Mouse (Mus musculus) olfactory bulb, adult 2 months (tissue): ENCODE results near the gene 1700028P14Rik. TPM values are rescaled to one million over a fixed set of nuclear protein-coding genes. Genes with fewer than 3 reads are reported as not detected.

Experiments
- H3K27ac ChIP-seq: fragments of 200-500 bp; 2 replicates; pipeline ENCODE4 v1.5.1; 2012; ENCODE audit warnings: low read depth, low read length; ENCODE audit not compliant: insufficient read depth
- H3K4me1 ChIP-seq: fragments of 200-500 bp; 2 replicates; pipeline ENCODE4 v1.6.1; 2012; ENCODE audit warnings: low read length; ENCODE audit not compliant: control insufficient read depth, insufficient read depth
- H3K4me3 ChIP-seq: fragments of 200-500 bp; 2 replicates; pipeline ENCODE4 v1.5.1; 2012; ENCODE audit warnings: mild to moderate bottlenecking, low read depth, low read length, moderate library complexity; ENCODE audit not compliant: insufficient read depth
- CTCF ChIP-seq: fragments of 200-500 bp; IDR thresholded peaks from 2 replicates; pipeline ENCODE4 v1.5.1; 2012; ENCODE audit warnings: low read depth, mild to moderate bottlenecking, low read length, moderate library complexity; ENCODE audit not compliant: insufficient read depth
- POLR2A ChIP-seq: fragments of 200-500 bp; IDR thresholded peaks from 2 replicates; pipeline ENCODE4 v1.6.1; 2012; ENCODE audit warnings: mild to moderate bottlenecking, low read depth, low read length, moderate library complexity; ENCODE audit not compliant: insufficient read depth
- WGBS: fragments of 180-500 bp; shearing (Covaris S2); methylation state at CpG from one replicate; pipeline ENCODE4 v1.1.7; 2018; 5-methylcytosine and 5-hydroxymethylcytosine counted together
- polyA plus RNA-seq: library from polyadenylated mRNA; stranded (reverse); fragments of >200 nt; gene quantifications from 2 replicates; pipeline ENCODE4 v1.2.4, GENCODE M21; 2012; ENCODE audit warnings: low replicate concordance; ENCODE audit not compliant: missing spikeins, insufficient read depth, insufficient read length

The 1700028P14Rik gene
- polyA plus RNA-seq, 1 experiment = not detected

DNA sequence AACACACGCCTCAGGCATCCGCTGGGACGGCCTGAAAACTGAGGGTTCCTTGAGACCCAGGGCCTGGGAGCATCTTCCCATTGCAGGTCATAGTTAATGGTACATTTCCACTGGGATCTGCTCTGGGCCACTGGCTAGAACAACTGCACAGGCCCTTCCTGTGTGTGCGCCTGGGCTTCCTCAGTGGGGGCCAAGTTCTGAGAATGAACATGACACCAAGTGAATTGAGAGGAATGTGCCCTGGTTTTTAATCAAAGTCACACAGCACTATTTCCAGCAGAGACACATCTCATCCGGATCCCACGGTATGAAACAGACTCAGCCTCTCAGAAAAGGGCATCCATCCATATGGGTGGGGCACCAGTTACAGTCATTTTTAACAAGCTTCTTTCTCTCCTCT is 90.6 kb downstream of the 1700028P14Rik start:
- Histone ChIP-seq H3K27ac (no peak overlapping the region), H3K4me3 (no peak overlapping the region), H3K4me1 (no peaks in the 10 kb centered on the region; the same call in 1 of the 2 replicates)
- 92% methylated on average over 6 of the region's 6 CpGs for WGBS
- TF ChIP-seq CTCF (no peak), POLR2A (no peak)

DNA sequence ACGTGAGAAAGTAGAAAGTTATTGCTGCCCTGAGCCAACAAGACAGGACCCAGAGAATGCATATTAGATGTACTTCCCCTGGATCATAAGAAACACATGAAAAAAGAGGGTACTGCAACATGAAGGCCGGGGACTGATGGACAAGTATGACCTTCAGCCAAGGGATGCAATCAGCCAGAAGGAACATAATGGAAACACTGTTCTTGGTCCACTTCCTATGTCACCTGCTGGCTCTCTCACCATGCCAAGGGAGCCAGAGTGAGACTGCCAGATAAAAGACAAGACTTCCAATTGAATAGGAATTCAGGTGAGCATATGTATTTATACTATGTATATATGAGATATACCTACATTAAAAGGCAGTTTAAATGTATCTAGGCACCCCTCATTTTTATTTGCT is 99.2 kb downstream of the 1700028P14Rik start:
- no peaks in the 10 kb centered on the region for H3K4me1 ChIP-seq
- no peak overlapping the region for H3K27ac ChIP-seq
- WGBS = 65% methylated on average over 2 of the region's 2 CpGs
- H3K4me3 ChIP-seq = no peak overlapping the region
- TF ChIP-seq CTCF (no peak), POLR2A (no peak)

DNA sequence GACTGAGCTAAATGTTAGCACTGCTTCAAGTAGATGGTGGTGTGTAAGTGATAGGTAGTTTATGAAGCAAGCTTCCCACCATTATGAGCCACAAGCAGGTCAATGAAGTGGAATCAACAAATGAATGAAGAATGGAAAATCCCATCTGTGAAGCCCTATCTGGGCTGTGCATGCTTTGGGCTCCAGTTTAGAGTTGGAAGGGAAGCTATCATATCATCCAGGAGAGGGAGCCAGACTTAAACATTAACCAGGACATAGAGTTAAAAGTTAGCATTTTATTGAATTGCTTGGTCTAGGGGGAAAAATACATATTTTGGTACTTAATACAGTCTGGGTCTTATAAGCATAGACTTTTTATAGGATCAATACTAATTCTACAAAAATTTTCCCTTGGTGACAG is 107.0 kb downstream of the 1700028P14Rik start:
- Histone ChIP-seq H3K27ac (no peak overlapping the region), H3K4me1 (no peaks in the 10 kb centered on the region), H3K4me3 (no peak overlapping the region)
- TF ChIP-seq POLR2A (no peak), CTCF (no peak)

DNA sequence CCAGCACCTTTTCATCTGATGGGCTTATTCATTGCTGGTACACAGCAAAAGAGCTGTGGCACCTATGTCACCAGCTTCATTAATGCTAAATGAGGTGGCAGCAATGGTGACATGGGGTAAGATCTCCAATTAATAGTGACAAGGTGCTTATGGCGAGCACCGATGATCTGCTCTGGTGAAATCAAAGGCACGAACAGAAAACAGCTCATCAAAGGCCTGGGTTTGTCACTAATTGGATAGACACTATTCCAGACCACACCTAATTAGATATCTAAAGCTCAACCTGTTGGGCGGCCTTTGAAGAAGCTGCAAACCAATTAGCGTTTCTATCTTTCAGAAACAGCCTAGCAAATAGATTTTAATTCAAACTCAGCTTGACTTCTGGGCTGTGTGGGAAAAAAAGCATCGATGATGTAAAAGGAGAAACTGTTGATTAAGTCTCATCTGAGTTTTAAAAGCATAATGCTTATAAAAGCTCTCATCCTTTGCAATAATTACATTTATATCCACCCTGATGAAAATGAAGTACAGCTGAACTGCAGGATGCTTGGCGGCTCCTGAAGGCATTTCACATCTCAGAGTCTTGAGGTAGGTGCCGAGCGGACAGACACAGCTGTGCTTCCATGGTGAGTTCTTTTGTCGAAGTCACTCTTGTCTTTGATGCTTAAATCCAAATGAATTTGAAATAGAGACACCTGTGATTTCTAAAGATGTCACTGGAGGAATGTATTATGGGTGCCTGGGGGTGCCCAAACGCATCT is 109.2 kb downstream of the 1700028P14Rik start:
- TF ChIP-seq POLR2A = no peak
- no peak for TF ChIP-seq CTCF
- Histone ChIP-seq H3K27ac (no peak overlapping the region), H3K4me3 (no peak overlapping the region), H3K4me1 (no peaks in the 10 kb centered on the region)
- WGBS = 78% methylated on average over 11 of the region's 11 CpGs

DNA sequence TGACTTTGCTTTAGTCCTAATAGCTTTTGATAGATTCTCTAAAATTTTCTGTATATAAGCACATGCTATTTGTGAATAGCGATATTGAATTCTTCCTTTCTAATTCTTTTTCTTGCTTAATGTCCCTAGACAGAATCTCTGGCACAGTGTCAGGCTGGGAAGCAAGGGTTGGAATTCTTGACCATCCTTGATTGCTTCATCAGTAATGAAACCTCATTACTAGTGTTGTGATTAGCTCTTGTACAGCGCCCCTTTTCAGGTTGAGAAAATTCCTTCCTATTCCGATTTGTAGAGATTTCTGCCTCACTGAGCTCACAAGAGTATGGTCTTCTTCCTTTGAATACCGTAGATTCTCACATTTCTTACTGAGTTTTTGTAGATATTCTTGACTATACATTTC is 109.9 kb downstream of the 1700028P14Rik start:
- TF ChIP-seq CTCF (no peak), POLR2A (no peak)
- Histone ChIP-seq H3K27ac (no peak overlapping the region), H3K4me3 (no peak overlapping the region), H3K4me1 (no peaks in the 10 kb centered on the region)
- WGBS = 89% methylated on average over 4 of the region's 4 CpGs

DNA sequence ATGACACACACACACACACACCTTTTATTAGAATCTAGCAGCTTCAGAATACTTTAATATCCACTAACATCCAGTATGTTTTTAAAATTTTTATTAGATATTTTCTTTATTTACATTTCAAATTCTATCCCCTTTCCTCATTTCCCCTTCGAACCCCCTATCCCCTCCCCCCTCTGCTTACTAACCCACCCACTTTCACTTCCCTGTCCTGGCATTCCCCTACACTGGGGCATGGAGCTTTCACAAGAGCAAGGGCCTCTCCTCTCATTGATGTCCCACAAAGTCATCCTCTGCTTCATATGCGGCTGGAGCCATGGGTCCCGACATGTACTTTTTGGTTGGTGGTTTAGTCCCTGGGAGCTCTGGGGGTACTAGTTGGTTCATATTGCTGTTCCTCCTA is 116.9 kb downstream of the 1700028P14Rik start:
- 96% methylated on average over 3 of the region's 3 CpGs for WGBS
- no peak overlapping the region for H3K27ac ChIP-seq
- TF ChIP-seq CTCF (no peak), POLR2A (no peak)
- no peaks in the 10 kb centered on the region for H3K4me1 ChIP-seq
- H3K4me3 ChIP-seq = no peak overlapping the region

DNA sequence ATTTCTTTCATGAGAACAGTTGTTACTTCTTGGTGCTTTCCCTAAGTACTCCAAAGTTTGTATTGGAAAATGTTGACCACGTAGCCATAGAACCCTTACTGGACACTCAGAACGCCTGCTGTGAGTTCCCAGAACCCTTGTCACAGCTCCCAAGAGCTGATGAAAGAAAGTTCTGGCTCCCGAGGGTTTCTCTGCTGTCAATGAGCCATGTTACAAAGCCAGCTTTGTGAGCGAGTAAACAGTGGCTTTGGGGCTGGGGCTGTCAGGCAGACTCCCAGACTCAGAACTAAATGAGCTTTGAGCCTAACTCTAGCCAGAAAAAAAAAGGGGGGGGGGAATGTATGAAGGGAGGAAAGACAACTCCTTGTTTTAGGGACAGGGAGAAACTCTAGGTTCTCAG is 120.7 kb downstream of the 1700028P14Rik start:
- no peaks in the 10 kb centered on the region for H3K4me1 ChIP-seq
- 25% methylated on average over 4 of the region's 4 CpGs for WGBS
- H3K27ac ChIP-seq = no peak overlapping the region
- no peak overlapping the region for H3K4me3 ChIP-seq
- TF ChIP-seq POLR2A (no peak), CTCF (no peak)

DNA sequence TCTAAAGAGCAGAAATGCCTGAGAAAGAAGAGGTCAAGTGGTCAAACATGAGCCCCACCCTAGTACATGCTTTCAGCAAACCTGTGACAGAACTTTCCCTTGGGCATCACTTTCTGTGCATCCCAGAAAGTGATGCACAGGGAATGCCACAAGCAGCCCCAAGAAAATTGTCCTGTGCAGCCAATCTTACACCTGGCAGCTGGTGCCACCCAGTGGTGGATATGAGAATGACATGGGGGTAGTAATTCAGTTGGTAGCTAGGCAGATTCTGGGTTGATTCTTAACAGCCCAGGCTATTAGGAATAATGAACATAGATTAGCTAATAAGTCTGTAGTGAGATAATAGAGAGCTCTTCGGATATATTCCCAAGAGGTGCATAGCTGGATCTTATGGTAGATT is 128.9 kb downstream of the 1700028P14Rik start:
- H3K4me1 ChIP-seq = no peaks in the 10 kb centered on the region
- no peak for TF ChIP-seq POLR2A
- TF ChIP-seq CTCF = 0 out of 2 replicates have a peak, but pooled peaks have one; percentile 26
- 14% methylated on average over 1 of the region's 1 CpGs for WGBS
- no peak overlapping the region for H3K27ac ChIP-seq
- H3K4me3 ChIP-seq = no peak overlapping the region

DNA sequence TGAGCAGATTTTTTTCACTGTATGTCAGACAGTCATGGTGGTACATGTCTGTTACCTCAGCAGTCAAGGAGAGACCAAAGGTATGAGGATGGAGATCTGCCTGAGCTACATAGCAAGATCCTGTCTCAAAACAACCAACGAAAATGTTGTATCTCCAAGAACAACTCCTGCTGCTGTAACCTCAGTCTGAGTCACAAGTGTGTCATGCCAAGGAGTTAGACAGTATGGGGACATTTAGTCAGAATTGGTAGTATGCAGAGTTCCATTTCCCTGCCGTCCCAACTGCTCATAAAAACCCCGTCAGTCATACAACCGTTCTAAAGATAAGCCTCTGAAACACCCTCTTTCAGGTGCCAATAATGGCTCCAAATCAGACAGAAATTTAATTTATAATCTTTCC is 130.8 kb downstream of the 1700028P14Rik start:
- H3K4me1 ChIP-seq = no peaks in the 10 kb centered on the region
- TF ChIP-seq POLR2A = no peak
- TF ChIP-seq CTCF = no peak
- H3K27ac ChIP-seq = no peak overlapping the region
- WGBS = 85% methylated on average over 4 of the region's 4 CpGs
- H3K4me3 ChIP-seq = no peak overlapping the region

DNA sequence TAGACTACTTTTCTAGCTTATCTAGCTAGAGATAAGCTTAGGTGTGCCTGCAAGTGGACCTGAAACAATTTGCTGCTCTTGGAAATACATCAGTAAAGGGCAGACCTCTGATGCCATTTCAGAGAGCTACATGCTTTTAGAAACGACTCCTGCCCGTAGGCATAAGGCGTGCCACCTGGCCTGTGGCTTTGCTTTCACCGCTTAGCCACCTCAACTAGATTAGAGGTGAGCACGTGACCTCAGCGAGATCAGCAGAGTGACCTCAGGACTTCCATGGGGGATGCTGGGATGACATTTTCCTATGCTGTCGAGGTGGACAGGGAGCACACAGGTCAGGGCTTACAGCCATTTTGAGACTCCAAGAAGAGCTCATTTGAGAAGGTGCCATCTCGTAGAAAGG is 131.5 kb downstream of the 1700028P14Rik start:
- Histone ChIP-seq H3K4me3 (no peak overlapping the region), H3K4me1 (no peaks in the 10 kb centered on the region), H3K27ac (no peak overlapping the region)
- TF ChIP-seq CTCF (no peak), POLR2A (no peak)
- 95% methylated on average over 8 of the region's 8 CpGs for WGBS

DNA sequence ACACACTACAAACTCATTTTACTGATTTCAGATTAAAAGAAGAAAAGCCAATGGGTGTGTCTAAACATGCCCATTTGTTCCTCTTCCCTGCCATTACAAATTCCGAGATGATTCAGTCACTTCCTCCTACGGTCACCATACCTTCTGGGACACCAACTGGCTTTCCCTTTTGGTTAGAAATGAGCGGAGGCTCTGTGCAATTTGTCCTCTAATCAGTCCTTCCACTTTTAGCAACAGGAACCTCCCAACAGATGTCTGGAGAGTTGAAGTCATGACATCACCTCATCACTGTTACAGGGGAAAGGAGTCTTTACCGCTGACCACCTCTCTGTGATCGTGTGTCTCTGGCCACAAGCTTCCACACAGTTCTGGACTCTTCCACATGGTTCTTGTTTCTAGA is 132.0 kb downstream of the 1700028P14Rik start:
- WGBS = 74% methylated on average over 5 of the region's 5 CpGs
- TF ChIP-seq CTCF = no peak
- TF ChIP-seq POLR2A = no peak
- no peak overlapping the region for H3K27ac ChIP-seq
- H3K4me3 ChIP-seq = no peak overlapping the region
- H3K4me1 ChIP-seq = no peaks in the 10 kb centered on the region
